Mouse (Mus musculus): ENCODE results near the gene Gdpgp1.

DNA sequence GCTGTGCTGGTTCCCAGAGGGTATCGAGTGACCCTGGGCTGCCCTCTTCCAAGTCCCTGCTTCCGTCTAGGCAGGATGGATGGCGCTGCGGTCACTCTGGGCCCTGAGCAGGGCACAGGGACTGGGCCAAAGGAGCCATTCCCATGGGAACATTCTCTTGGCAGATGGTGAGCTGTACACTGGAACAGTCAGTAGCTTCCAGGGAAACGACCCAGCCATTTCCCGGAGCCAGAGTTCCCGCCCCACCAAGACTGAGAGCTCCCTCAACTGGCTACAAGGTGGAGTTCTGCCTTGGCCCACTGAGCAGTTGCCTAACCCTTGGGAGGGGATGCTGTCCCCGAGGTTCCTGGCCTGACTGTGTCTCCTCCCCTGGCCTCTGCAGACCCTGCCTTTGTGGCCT, 16.1 kb upstream of the Gdpgp1 start:
- TF ChIP-seq CTCF (IDR thresholded peaks at IDR 0.05; ENCODE audit: low read depth) = no peak
- no peak for TF ChIP-seq EP300 (IDR thresholded peaks at IDR 0.05; ENCODE audit: low read depth)

Data from liver, postnatal 0 days (tissue).